Mouse (Mus musculus): ENCODE results near the gene Sirt4. TPM values are rescaled to one million over a fixed set of nuclear protein-coding genes. Genes with fewer than 3 reads are reported as not detected.
"Not testable (repeated sequence)": the region's sequence is repeated elsewhere in the genome, so short reads cannot be mapped to it uniquely, and the experiment has no call there.

Sirt4 gene
- polyA plus RNA-seq, 1 experiment from 2014 or later, result 22.5 TPM

DNA sequence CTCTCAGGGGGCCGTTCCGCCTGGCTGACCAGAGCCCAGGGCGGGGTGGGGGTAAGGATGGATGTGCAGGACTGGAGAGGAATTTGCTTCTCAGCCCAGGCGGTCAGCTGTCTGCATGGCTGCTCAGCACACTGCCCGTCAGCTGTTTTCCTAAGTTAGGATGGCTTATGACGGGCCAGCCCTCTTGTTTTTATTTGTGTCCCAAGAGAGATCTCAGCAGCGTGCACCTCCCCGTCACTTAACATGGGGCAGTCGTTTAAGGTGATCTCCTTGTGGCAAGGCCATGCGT, 24.3 kb upstream of the Sirt4 start:
- peak overlapping the region; percentile 90 for H3K4me2 ChIP-seq (ENCODE audit: low read length)
- H3K9me3 ChIP-seq (ENCODE audit: control insufficient read depth, low read length), result no peaks in the 10 kb centered on the region
- peaks cover 26 to 41% of the 10 kb centered on the region in 2 experiments for H3K4me1 ChIP-seq (ENCODE audit: control insufficient read depth in 2 of 2, insufficient read depth in 2 of 2, low read length in 2 of 2)
- peak overlapping the region; percentile 98 for H3K9ac ChIP-seq (ENCODE audit: low read length)
- H3K27me3 ChIP-seq (ENCODE audit: control insufficient read depth, insufficient read depth, low read length), result no peaks in the 10 kb centered on the region
- H3K4me3 ChIP-seq (ENCODE audit: control insufficient read depth in 1 of 2, insufficient read depth in 1 of 2, low read depth in 1 of 2, low read length in 2 of 2), result peak overlapping the region; percentile 96 to 98
- ATAC-seq (ENCODE audit: insufficient number of reproducible peaks, insufficient read depth, low FRiP score, low read depth), result no peak
- WGBS, result 43% methylated on average over 10 of the region's 10 CpGs
- no peaks in the 10 kb centered on the region; the same call in 1 of the 2 replicates for H3K36me3 ChIP-seq (ENCODE audit: control insufficient read depth, insufficient read depth, low read length)
- H3K27ac ChIP-seq (replicated peaks in 1 of 2; ENCODE audit: control insufficient read depth in 1 of 2, insufficient read depth in 1 of 2, low read depth in 2 of 2, low read length in 2 of 2), result peak overlapping the region in 1 of 2 experiments; percentile 73; a peak in 2 of 4 replicates

DNA sequence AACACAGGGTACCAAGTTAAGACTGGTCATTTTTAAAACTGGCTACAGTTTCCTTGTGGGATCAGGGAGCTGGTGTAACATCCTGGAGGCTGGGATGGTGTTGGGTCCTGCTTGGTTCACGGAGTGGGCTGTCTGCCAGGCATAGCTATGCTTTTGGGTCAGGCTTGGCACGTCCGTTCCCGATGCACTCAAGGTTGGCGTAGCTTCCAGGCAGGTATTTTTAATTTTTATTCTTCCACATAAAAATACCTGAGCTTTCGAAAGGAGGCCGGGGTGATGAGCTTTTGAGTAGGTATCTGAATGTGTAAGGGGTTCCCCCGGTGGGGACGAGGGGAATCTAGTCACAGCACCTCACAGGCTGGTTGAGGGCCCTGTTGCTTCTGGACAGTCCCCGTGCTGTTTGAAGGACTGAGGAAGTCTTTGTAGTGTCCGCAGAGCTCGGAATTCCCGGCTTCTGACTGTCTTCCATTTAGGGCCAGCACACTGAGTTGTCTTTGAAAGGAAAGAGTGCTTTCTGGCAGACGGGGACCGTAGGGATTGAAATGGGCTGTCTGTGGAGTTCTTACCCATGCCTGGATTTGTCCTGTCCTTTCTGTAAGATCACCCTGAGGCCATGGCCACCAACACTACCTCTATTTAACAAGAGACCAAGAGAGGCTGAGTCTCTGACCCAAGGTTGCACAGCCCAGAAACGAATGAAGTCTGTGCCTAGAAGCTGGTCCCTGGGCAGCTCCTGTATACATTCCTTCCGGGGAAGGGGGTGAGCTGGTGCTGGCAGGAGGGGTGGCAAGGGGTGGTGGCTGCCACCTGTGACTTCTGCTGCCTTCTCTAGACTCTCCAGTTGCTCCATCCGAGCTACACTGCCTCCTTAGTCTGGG, 23.7 kb upstream of the Sirt4 start:
- Histone ChIP-seq H3K4me1 (ENCODE audit: control insufficient read depth in 2 of 2, insufficient read depth in 2 of 2, low read length in 2 of 2) (peaks cover 24 to 37% of the 10 kb centered on the region in 2 experiments), H3K27ac (replicated peaks in 1 of 2; ENCODE audit: control insufficient read depth in 1 of 2, insufficient read depth in 1 of 2, low read depth in 2 of 2, low read length in 2 of 2) (peak overlapping the region; percentile 48 to 73; a peak in 3 of 4 replicates), H3K9ac (ENCODE audit: low read length) (peak overlapping the region; percentile 98), H3K27me3 (ENCODE audit: control insufficient read depth, insufficient read depth, low read length) (no peaks in the 10 kb centered on the region), H3K36me3 (ENCODE audit: control insufficient read depth, insufficient read depth, low read length) (no peaks in the 10 kb centered on the region; the same call in 1 of the 2 replicates), H3K9me3 (ENCODE audit: control insufficient read depth, low read length) (no peaks in the 10 kb centered on the region), H3K4me2 (ENCODE audit: low read length) (peak overlapping the region; percentile 90), H3K4me3 (ENCODE audit: control insufficient read depth in 1 of 2, insufficient read depth in 1 of 2, low read depth in 1 of 2, low read length in 2 of 2) (peak overlapping the region; percentile 96 to 98)
- no peak for ATAC-seq (ENCODE audit: insufficient number of reproducible peaks, insufficient read depth, low FRiP score, low read depth)
- WGBS, result 39% methylated on average over 18 of the region's 18 CpGs

DNA sequence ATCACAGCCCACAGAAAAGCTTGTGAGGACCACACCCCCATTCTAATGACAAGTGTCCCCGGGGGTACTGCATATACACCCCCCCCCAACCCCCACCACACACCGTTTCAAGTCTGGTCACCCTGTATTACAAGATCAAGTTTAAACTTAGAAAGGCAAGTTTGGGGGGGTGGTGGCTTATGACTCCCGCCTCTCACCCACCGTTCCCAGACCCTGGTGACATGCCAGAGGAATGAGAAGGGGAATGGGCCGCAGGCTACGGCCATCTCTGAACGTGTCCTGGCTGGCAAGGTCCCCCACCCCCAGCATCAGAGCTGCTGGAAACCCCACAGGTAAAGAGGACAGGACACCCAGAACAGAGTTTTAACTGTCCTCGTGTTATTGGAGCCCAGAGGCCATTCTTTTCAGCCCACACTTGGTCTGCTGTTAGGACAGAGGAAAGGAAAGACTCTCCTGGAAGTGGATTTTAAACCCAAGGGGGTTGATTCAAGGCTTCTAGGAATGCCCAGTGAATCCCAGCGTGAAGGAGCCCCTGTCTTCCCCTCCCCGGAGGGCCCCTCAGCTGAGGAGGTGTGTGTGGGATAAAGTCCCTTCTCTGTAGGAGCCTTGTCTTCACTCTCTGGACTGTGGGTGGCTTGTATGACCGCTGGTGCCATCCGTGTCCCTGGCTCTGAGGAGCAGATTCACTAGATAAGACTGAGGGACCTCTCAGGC, 22.9 kb upstream of the Sirt4 start:
- Histone ChIP-seq H3K9me3 (ENCODE audit: control insufficient read depth, low read length) (no peaks in the 10 kb centered on the region), H3K36me3 (ENCODE audit: control insufficient read depth, insufficient read depth, low read length) (no peaks in the 10 kb centered on the region), H3K4me1 (ENCODE audit: control insufficient read depth in 2 of 2, insufficient read depth in 2 of 2, low read length in 2 of 2) (peaks cover 24 to 37% of the 10 kb centered on the region in 2 experiments), H3K4me2 (ENCODE audit: low read length) (peak overlapping the region; percentile 90), H3K27ac (replicated peaks in 1 of 2; ENCODE audit: control insufficient read depth in 1 of 2, insufficient read depth in 1 of 2, low read depth in 2 of 2, low read length in 2 of 2) (peak overlapping the region; percentile 48 to 51; a peak in 3 of 4 replicates), H3K27me3 (ENCODE audit: control insufficient read depth, insufficient read depth, low read length) (no peaks in the 10 kb centered on the region), H3K4me3 (ENCODE audit: control insufficient read depth in 1 of 2, insufficient read depth in 1 of 2, low read depth in 1 of 2, low read length in 2 of 2) (peak overlapping the region; percentile 96 to 98), H3K9ac (ENCODE audit: low read length) (peak overlapping the region; percentile 98)
- 19% methylated on average over 12 of the region's 12 CpGs for WGBS
- ATAC-seq (ENCODE audit: insufficient number of reproducible peaks, insufficient read depth, low FRiP score, low read depth), result no peak

DNA sequence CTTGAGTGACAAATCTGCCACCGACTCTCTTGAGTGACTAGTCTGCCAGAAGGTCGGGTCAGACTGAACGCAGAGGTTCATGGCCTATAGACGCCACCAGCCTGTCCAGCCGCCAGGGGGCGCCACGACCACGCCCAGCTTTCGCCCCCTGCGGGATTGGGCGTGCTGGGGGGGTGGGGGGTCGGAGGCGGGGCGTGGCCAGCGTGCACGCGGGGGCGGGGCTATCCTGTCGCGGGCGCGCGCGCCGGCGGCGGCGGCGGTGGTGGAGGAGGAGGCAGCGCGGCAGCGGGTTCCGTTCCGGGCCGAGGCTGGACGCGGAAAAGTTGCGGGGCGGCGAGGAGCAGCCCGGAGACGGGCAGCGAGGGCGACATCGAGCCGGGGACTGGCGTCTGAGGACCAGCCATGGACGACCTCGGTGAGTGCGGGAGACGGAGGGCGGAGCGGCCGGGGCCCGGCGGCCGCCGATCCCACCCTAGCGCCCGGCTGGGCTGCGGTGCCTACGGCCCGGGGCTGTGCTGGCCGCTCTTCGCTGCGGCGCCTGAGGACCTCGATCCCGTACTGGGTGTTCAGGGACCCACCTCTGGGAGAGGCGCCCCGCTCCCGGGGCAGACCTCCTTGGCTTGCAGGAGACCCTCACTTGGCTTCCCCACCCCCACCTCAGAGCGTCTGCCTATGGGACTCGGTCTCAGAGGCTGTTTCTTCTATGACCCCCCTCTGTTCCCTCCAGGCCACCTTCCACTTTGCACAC, 22.1 kb upstream of the Sirt4 start, which contains the start of gene Pxn:
Gene Pxn (plus strand): TSS at position 223 of the 748 bp plus-strand sequence.
- Histone ChIP-seq H3K27me3 (ENCODE audit: control insufficient read depth, insufficient read depth, low read length) (no peaks in the 10 kb centered on the region), H3K4me3 (ENCODE audit: control insufficient read depth in 1 of 2, insufficient read depth in 1 of 2, low read depth in 1 of 2, low read length in 2 of 2) (peak within 1 kb of the TSS; percentile 96 to 98), H3K4me1 (ENCODE audit: control insufficient read depth in 2 of 2, insufficient read depth in 2 of 2, low read length in 2 of 2) (peaks cover 22 to 34% of the 10 kb centered on the region in 2 experiments), H3K9ac (ENCODE audit: low read length) (peak within 1 kb of the TSS; percentile 98), H3K27ac (replicated peaks in 1 of 2; ENCODE audit: control insufficient read depth in 1 of 2, insufficient read depth in 1 of 2, low read depth in 2 of 2, low read length in 2 of 2) (peak within 1 kb of the TSS; percentile 49 to 68), H3K4me2 (ENCODE audit: low read length) (peak within 1 kb of the TSS; percentile 90), H3K9me3 (ENCODE audit: control insufficient read depth, low read length) (no peaks in the 10 kb centered on the region), H3K36me3 (ENCODE audit: control insufficient read depth, insufficient read depth, low read length) (no peaks in the 10 kb centered on the region)
- WGBS, result under 1% methylated on average over 67 of the region's 74 CpGs
- peak; percentile 86 for ATAC-seq (ENCODE audit: insufficient number of reproducible peaks, insufficient read depth, low FRiP score, low read depth)

DNA sequence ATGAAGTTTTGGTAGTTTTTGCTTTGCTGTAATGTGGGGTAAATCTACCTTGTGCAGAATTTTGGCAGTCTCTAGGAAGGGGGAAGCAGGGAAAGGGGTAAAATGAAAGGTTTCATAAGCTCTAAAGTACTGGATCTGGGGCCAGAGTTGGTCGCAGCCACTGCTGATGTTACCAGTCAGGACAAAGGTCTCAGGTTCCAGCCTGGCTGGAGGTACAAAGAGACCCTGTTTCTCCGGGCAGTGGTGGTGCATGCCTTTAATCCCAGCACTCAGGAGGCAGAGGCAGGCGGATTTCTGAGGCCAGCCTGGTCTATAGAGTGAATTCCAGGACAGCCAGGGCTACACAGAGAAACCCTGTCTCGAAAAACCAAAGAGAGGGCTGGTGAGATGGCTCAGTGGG, 21.1 kb upstream of the Sirt4 start:
- not testable (repeated sequence) for H3K4me2 ChIP-seq (ENCODE audit: low read length); H3K9ac ChIP-seq (ENCODE audit: low read length); H3K4me3 ChIP-seq (ENCODE audit: control insufficient read depth in 1 of 2, insufficient read depth in 1 of 2, low read depth in 1 of 2, low read length in 2 of 2); H3K27ac ChIP-seq (replicated peaks in 1 of 2; ENCODE audit: control insufficient read depth in 1 of 2, insufficient read depth in 1 of 2, low read depth in 2 of 2, low read length in 2 of 2); ATAC-seq (ENCODE audit: insufficient number of reproducible peaks, insufficient read depth, low FRiP score, low read depth); H3K36me3 ChIP-seq (ENCODE audit: control insufficient read depth, insufficient read depth, low read length); H3K9me3 ChIP-seq (ENCODE audit: control insufficient read depth, low read length); H3K27me3 ChIP-seq (ENCODE audit: control insufficient read depth, insufficient read depth, low read length)
- peaks cover 22 to 34% of the 10 kb centered on the region in 2 experiments for H3K4me1 ChIP-seq (ENCODE audit: control insufficient read depth in 2 of 2, insufficient read depth in 2 of 2, low read length in 2 of 2)
- WGBS, result 69% methylated on average over 4 of the region's 4 CpGs

DNA sequence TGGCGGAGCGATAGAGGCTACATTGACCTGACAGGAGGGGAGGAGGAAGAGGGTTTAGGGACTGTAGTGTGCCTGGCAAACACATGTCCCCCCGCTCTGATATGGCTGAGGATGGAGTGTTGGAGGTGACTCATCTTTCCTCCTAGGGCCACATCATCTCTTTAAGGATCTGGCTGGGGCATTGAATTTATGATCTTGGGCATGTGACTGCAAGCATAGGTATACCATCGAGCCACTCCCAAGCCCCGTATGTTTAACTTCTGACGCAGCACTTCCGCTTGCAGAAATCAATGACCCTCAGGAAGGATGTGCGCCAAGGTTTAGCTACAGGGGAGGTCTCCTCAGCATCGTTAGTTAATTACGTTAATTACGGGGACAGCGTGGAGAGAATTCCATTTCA, 18.5 kb upstream of the Sirt4 start:
- Histone ChIP-seq H3K36me3 (ENCODE audit: control insufficient read depth, insufficient read depth, low read length) (no peaks in the 10 kb centered on the region), H3K27ac (replicated peaks in 1 of 2; ENCODE audit: control insufficient read depth in 1 of 2, insufficient read depth in 1 of 2, low read depth in 2 of 2, low read length in 2 of 2) (no peak overlapping the region), H3K4me3 (ENCODE audit: control insufficient read depth in 1 of 2, insufficient read depth in 1 of 2, low read depth in 1 of 2, low read length in 2 of 2) (no peak overlapping the region), H3K9ac (ENCODE audit: low read length) (no peak overlapping the region), H3K4me1 (ENCODE audit: control insufficient read depth in 2 of 2, insufficient read depth in 2 of 2, low read length in 2 of 2) (peaks cover 9 to 10% of the 10 kb centered on the region in 2 experiments), H3K27me3 (ENCODE audit: control insufficient read depth, insufficient read depth, low read length) (no peaks in the 10 kb centered on the region), H3K4me2 (ENCODE audit: low read length) (no peak overlapping the region), H3K9me3 (ENCODE audit: control insufficient read depth, low read length) (no peaks in the 10 kb centered on the region)
- ATAC-seq (ENCODE audit: insufficient number of reproducible peaks, insufficient read depth, low FRiP score, low read depth), result no peak
- 50% methylated on average over 12 of the region's 12 CpGs for WGBS

DNA sequence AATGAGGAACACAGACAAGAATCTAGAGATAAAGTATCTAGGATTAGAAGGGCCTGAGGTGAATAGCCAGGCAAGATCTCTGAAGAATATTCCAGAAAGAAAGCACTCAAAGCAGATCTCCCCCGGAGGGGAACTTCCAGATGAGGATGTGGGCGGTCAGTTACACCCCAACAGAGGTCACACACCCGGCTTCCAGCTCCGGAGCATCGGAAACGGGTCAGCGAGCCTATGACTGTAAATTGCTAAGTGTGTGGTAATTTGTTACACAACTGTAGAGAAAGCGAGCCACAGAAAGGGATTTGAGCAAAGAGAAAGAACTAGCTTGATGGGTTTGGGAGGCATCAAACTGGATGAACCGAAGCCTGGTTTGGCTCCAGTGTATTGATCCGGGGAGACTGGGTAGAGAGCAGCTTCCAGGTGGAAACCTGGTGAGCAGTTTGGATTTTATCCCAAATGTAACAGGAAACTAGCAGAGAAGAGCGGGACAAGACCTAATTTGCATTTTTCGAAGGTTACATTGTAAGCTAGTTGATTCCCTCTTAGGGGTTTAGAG, 15.9 kb upstream of the Sirt4 start:
- no peak for ATAC-seq (ENCODE audit: insufficient number of reproducible peaks, insufficient read depth, low FRiP score, low read depth)
- Histone ChIP-seq H3K27ac (replicated peaks in 1 of 2; ENCODE audit: control insufficient read depth in 1 of 2, insufficient read depth in 1 of 2, low read depth in 2 of 2, low read length in 2 of 2) (no peak overlapping the region), H3K4me2 (ENCODE audit: low read length) (no peak overlapping the region), H3K9ac (ENCODE audit: low read length) (no peak overlapping the region), H3K27me3 (ENCODE audit: control insufficient read depth, insufficient read depth, low read length) (no peaks in the 10 kb centered on the region), H3K4me1 (ENCODE audit: control insufficient read depth in 2 of 2, insufficient read depth in 2 of 2, low read length in 2 of 2) (no peaks in the 10 kb centered on the region), H3K4me3 (ENCODE audit: control insufficient read depth in 1 of 2, insufficient read depth in 1 of 2, low read depth in 1 of 2, low read length in 2 of 2) (no peak overlapping the region), H3K9me3 (ENCODE audit: control insufficient read depth, low read length) (no peaks in the 10 kb centered on the region), H3K36me3 (ENCODE audit: control insufficient read depth, insufficient read depth, low read length) (no peaks in the 10 kb centered on the region)
- 76% methylated on average over 12 of the region's 12 CpGs for WGBS

All from heart, embryonic 14.5 days (tissue).